Mouse (Mus musculus) thymus, postnatal 4 days (tissue): ENCODE measurements around the gene Pkdcc.

Experiments used
- DNase-seq: peaks from one replicate; pipeline ENCODE4 v3.0.0; 2021

Pkdcc gene

GRCm38 (mm10) chr17:83248467-83248866 lies 33.4 kb downstream of the Pkdcc start:
- DNase-seq, result no peak

DNA sequence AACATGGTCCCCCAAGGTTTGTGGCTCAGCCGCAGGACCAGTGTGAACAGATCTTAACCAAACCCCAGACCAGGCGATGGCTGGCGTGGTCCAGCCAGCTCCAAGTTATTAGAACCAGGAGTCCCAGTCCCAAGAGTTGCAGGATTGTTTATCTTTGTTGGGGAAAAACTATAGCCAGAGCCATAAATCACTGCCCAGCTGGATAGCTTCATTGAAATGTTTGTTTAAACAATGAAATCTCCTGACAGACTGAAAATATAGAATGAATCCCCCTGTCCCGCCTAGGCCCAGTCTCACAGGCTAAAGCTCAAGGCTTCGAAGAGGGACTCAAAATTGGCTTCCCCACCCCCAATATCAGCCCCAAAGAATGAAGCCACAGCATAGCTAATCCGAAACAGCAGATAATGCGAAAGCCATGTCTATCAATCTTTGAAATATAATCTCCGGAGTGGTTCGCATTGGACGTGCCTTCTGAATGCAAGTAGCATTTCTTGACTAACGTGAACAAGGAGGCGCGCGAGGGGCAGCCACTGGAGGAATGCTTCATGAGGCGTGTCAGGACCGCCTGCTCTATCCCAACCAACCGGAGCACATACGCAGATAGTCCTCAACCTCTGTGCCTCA lies 35.9 kb downstream of the Pkdcc start:
- no peak for DNase-seq

DNA sequence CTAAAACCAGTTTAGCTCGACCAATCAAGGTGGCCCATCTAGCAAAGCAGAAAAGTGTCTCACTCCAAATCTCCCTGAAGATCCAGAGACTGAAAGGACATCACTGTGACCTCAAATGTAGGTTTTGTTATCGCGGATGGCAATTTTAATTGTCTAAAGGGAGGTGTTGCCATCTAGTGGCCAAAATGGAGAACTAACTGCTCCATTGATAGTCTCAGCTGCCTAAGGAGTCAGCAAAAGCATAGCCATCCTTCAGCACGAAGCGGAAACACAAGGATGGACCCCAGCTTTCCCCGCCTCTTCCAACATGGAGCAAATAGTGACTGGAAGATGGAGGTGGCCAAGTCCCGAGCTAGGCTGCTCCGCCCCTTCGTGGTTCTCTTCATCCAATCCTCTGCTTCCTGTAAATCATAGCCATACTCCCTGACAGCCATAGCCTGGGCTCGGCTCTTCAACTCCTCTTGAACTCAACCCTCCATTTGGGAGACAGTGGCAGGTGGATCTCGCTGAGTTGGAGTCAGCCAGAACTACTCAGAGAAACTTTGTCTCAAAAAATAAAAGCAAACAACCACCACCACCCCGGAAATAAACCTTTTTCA lies 38.1 kb downstream of the Pkdcc start:
- DNase-seq, result peak; percentile 39

DNA sequence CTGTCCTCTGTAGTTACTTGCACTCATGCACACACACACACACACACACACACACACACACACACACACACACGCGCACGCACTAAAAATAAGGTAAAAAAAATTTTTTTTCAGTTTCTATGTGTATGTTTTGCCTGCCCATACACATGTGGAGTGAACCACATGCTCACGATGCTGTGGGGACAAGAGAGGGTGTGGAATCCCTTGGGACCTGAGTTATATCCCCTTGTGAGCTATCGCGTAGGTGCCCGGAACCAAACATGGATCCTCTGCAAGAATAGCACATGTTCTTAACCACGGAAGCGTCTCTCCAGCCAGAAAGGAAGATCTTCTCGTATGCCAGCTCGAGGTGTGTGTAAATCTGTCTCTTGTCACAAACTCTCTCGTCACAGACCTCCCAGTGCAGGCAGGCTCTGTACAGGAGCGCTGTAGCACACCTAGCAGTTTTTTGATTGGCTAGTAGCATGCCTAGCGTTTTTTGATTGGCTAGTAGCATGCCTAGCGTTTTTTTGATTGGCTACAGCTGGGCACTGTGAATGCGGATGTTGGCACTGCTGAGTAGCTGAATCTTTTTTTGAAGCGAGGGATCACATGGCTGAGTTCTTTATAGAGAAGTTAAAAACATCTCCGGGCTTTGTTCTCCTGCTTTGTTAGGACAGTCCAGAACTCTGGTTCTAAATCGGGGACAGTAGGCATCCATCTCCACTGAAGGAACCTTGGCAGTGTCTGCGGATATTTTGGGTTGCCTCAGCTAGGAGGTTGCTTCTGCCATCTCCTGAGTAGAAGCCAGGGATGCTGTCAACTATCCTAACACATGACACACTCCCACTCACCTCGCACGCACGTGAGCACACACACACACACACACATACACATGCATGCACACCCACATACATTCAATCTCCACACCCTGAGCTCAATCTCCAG lies 52.4 kb downstream of the Pkdcc start:
- DNase-seq, result peak; percentile 70

DNA sequence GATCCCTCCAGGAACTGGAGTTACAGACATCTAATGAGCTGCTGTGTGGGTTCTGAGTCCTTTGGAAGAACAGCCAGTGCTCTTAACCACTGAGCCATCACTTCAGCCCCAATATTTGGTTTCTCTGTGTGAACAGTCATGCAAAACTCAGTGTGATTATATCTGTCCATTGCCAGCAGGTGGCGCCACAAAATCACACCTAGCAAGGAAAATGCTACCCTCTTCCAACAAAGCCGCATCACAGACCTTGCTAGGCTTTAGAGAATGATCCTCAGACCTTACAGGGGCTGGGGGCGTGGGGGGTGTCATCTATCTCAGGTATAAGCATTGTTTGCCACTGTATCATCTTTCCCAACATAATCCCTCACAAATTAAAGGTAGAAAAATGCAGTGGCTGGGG lies 56.4 kb downstream of the Pkdcc start:
- DNase-seq, result peak; percentile 95

DNA sequence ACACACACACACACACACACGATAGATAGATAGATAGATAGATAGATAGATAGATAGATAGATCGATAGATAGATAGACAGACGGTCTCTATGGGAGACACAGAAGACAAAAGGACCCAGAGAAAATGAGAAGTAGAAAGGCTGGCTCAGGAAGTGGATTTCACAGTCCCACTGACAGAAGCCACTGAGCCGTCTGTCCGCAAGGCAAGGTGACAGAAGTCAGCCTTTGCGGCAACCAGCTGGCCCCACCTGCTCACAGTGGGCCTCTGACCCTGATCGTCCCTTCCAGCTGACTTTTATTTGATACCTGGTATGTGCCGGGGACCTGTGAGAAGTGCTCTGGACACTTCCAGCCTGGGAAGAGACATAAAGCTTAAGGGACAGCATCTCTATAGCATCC lies 57.5 kb downstream of the Pkdcc start:
- no peak for DNase-seq

DNA sequence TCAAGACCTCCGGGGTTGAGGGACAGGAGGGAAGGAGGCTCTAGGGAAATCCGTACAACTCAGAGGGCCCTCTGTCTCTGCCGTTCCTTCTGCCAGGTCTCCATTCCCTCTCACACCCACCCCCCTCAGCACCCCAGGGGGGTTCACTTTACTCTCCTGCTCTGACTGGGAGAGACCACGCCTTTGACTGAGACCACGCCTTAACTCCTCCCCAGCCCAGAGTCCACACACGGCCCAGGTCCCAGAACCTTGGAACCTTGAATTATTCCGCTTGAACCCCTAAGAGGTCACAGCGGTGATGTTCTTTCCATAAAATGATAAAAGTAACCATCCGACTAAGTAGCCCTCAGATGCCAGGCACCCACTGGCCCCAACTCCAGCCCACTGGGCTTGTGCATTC lies 58.5 kb downstream of the Pkdcc start:
- DNase-seq, result no peak

GRCm38 (mm10) chr17:83274101-83274500 lies 59.0 kb downstream of the Pkdcc start:
- no peak for DNase-seq
